Comparison of ENCODE assay signal across 1 mouse cellular context in the genomic region with DNA sequence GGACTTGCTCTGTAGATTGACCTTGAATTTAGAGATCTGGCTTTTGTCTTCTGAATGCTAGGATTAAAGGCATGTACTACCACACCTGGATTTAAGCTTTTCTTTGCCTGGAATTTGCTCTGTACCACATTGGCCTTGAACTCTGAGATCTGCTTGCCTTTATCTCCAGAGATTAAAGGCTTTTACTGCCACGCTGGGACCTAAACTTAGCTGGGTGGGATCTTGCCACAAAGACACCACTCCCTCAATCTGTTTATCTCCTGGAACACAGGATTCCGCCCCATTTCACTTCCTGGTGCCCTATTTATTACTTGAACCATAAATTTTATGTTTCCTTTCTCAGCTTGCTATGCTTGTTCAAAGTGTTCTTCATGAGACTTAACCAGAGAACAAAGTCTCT.
TF ChIP-seq lines count a peak whose summit lies in the region.

No protein-coding gene starts in this region.

TF ChIP-seq in MEL, 35 proteins besides CTCF, POLR2A, EP300 and RAD21 (continued from another document):
- no peak for TF ChIP-seq MAZ (IDR thresholded peaks at IDR 0.05; ENCODE audit: low read depth, low read length)
- no peak for TF ChIP-seq USF1 (IDR thresholded peaks at IDR 0.05; ENCODE audit: low read depth, low read length)
- no peak for TF ChIP-seq NRF1 (IDR thresholded peaks at IDR 0.05; ENCODE audit: insufficient read depth, low read depth, low read length, poor library complexity, severe bottlenecking)
- TF ChIP-seq KAT2A (conservative IDR thresholded peaks at IDR 0.05; ENCODE audit: low read depth, low read length), result no peak
- TF ChIP-seq CHD1 (IDR thresholded peaks at IDR 0.05; ENCODE audit: low read depth, low read length), result no peak
- TF ChIP-seq MXI1 (IDR thresholded peaks at IDR 0.05; ENCODE audit: low read depth, low read length), result peak; percentile 59
- no peak for TF ChIP-seq GABPA (IDR thresholded peaks at IDR 0.05; ENCODE audit: low read depth, low read length)
- no peak for TF ChIP-seq UBTF (IDR thresholded peaks at IDR 0.05; ENCODE audit: borderline replicate concordance, insufficient read depth, low read depth, low read length)
- no peak for TF ChIP-seq POLR2AphosphoS2 (IDR thresholded peaks at IDR 0.05; ENCODE audit: low read length)
- no peak for TF ChIP-seq ZC3H11A (IDR thresholded peaks at IDR 0.05; ENCODE audit: low read depth, low read length)
- TF ChIP-seq JUND (IDR thresholded peaks at IDR 0.05; ENCODE audit: low read depth, low read length), result no peak
- no peak for TF ChIP-seq MYB (IDR thresholded peaks at IDR 0.05; ENCODE audit: low read depth, low read length)
- no peak; the same call in 1 of the 2 replicates for TF ChIP-seq MAFK (IDR thresholded peaks at IDR 0.05; ENCODE audit: borderline replicate concordance, low read depth, low read length)
- no peak for TF ChIP-seq ZKSCAN1 (IDR thresholded peaks at IDR 0.05; ENCODE audit: low read depth, low read length)
- TF ChIP-seq ETS1 (IDR thresholded peaks at IDR 0.05; ENCODE audit: low read depth, low read length), result peak; percentile 68
- TF ChIP-seq USF2 (IDR thresholded peaks at IDR 0.05; ENCODE audit: borderline replicate concordance in 1 of 2, insufficient read depth in 1 of 2, low read depth in 1 of 2, low read length in 2 of 2), result no peak
- no peak for TF ChIP-seq HCFC1 (IDR thresholded peaks at IDR 0.05; ENCODE audit: low read depth, low read length)
- peak; percentile 81 for TF ChIP-seq GATA1 (IDR thresholded peaks at IDR 0.05; ENCODE audit: low read depth, low read length)
- no peak for TF ChIP-seq TBP (IDR thresholded peaks at IDR 0.05; ENCODE audit: low read depth, low read length)
- TF ChIP-seq MAX (IDR thresholded peaks at IDR 0.05; ENCODE audit: low read length), result no peak
- no peak for TF ChIP-seq ZNF384 (IDR thresholded peaks at IDR 0.05; ENCODE audit: low read depth, low read length)
- TF ChIP-seq MEF2A (IDR thresholded peaks at IDR 0.05; ENCODE audit: extremely low read depth, insufficient replicate concordance, low read depth, low read length, poor library complexity, severe bottlenecking), result peak; percentile 62; the same call in 1 of the 2 replicates
- no peak for TF ChIP-seq CHD2 (IDR thresholded peaks at IDR 0.05; ENCODE audit: low read length)
- TF ChIP-seq TAL1 (IDR thresholded peaks at IDR 0.05; ENCODE audit: low read length), result peak; percentile 61
- TF ChIP-seq NELFE (IDR thresholded peaks at IDR 0.05; ENCODE audit: low read depth, low read length), result no peak
- TF ChIP-seq TCF12 (IDR thresholded peaks at IDR 0.05; ENCODE audit: low read depth, low read length), result peak; percentile 82
- TF ChIP-seq ELF1 (IDR thresholded peaks at IDR 0.05; ENCODE audit: low read depth, low read length), result peak; percentile 65; the same call in 1 of the 2 replicates
- TF ChIP-seq SIN3A (IDR thresholded peaks at IDR 0.05; ENCODE audit: low read length), result peak; percentile 57
- TF ChIP-seq RCOR1 (IDR thresholded peaks at IDR 0.05; ENCODE audit: low read depth, low read length), result peak; percentile 94
- TF ChIP-seq BHLHE40 (IDR thresholded peaks at IDR 0.05; ENCODE audit: borderline replicate concordance, low read depth, low read length), result no peak; the same call in 1 of the 2 replicates
- TF ChIP-seq E2F4 (IDR thresholded peaks at IDR 0.05; ENCODE audit: borderline replicate concordance, low read depth, low read length), result no peak
